19 mouse cellular contexts compared by ENCODE assay signal in genomic region chr3:84136509-84136908, GRCm38 (mm10). TPM values are rescaled to one million over a fixed set of nuclear protein-coding genes. Genes with fewer than 3 reads are reported as not detected.
"Had no signal": no experiment of that assay in that cellular context is flagged by ENCODE, and none has a peak within 500 bp of the region (broad histone marks: within the 10 kb centered on the region; RNA-seq: fewer than 3 reads in every experiment).

No protein-coding gene starts in this region.

- H3K36me3 ChIP-seq: kidney, embryonic 15.5 days; midbrain, embryonic 12.5 days; neural tube, embryonic 13.5 days had no signal

- H3K9me3 ChIP-seq: kidney, embryonic 15.5 days; megakaryocyte, embryonic 14.5 days; midbrain, embryonic 12.5 days; neural tube, embryonic 13.5 days had no signal

- H3K27ac ChIP-seq: kidney, embryonic 15.5 days; midbrain, embryonic 12.5 days; neural tube, embryonic 13.5 days had no signal

- H3K4me2 ChIP-seq: kidney, embryonic 15.5 days; midbrain, embryonic 12.5 days; neural tube, embryonic 13.5 days had no signal

- DNase-seq: kidney, postnatal 14 days; left cerebral cortex, postnatal 4 days; lung, postnatal 10 days; retina, postnatal 1 day; right cerebral cortex, postnatal 4 days; spleen, adult 18-20 months; thymus, adult 18-20 months; thymus, postnatal 25 days had no signal

- H3K9ac ChIP-seq: kidney, embryonic 15.5 days; lung, embryonic 14.5 days; midbrain, embryonic 12.5 days; neural tube, embryonic 13.5 days had no signal

- H3K4me1 ChIP-seq: megakaryocyte, embryonic 14.5 days had no signal

- H3K27me3 ChIP-seq: kidney, embryonic 15.5 days; megakaryocyte, embryonic 14.5 days; midbrain, embryonic 12.5 days; neural tube, embryonic 13.5 days had no signal

- H3K4me3 ChIP-seq: kidney, embryonic 15.5 days; megakaryocyte, embryonic 14.5 days; midbrain, embryonic 12.5 days; neural tube, embryonic 13.5 days had no signal

- ATAC-seq: inflammation-experienced regulatory T-cells, adult 6 months; intestine, postnatal 0 days; midbrain, embryonic 16.5 days had no signal

RNA-seq across cellular contexts. Expression of gene Gm6525, which starts 37.4 kb away (rescaled TPM):
- total RNA-seq: layer of hippocampus, postnatal 25 days; left cerebral cortex, adult 8-10 months; left cerebral cortex, postnatal 4 days had no signal
- polyA plus RNA-seq: large intestine, adult 2 months had no signal
